Mouse (Mus musculus): ENCODE data around the gene Plcd1. TPM values are rescaled to one million over a fixed set of nuclear protein-coding genes. Genes with fewer than 3 reads are reported as not detected.

The Plcd1 gene
- polyA plus RNA-seq, 2 experiments = 38.2 to 50.0 TPM

- no peak overlapping the region for H3K27ac ChIP-seq (replicated peaks; ENCODE audit: low read depth, low read length)
Observed at GRCm38 (mm10) chr9:119109685-119110353, 16.5 kb upstream of the Plcd1 start.

GRCm38 (mm10) chr9:119107566-119107965 lies 14.3 kb upstream of the Plcd1 start:
- no peaks in the 10 kb centered on the region for H3K36me3 ChIP-seq (ENCODE audit: control insufficient read depth, insufficient read depth, low read length)
- TF ChIP-seq POLR2A (IDR thresholded peaks at IDR 0.05; ENCODE audit: borderline replicate concordance, extremely low read depth, insufficient read depth, insufficient read length) = no peak
- peaks cover 16% of the 10 kb centered on the region for H3K4me1 ChIP-seq (ENCODE audit: control insufficient read depth, insufficient read depth, low read length)
- H3K27me3 ChIP-seq (ENCODE audit: control insufficient read depth, insufficient read depth, low read length) = no peaks in the 10 kb centered on the region
- H3K9me3 ChIP-seq (ENCODE audit: control insufficient read depth, low read length) = no peaks in the 10 kb centered on the region
- ATAC-seq (ENCODE audit: low FRiP score, low read depth) (no peak), DNase-seq (ENCODE audit: low spot score) (no peak)
- no peak overlapping the region for H3K4me2 ChIP-seq (replicated peaks; ENCODE audit: low read depth, low read length, severe bottlenecking)
- no peak overlapping the region for H3K4me3 ChIP-seq (replicated peaks; ENCODE audit: low read length)
- WGBS = 87% methylated on average over 4 of the region's 4 CpGs
- H3K27ac ChIP-seq (replicated peaks; ENCODE audit: low read depth, low read length) = no peak overlapping the region
- no peak overlapping the region for H3K9ac ChIP-seq (ENCODE audit: low read depth, low read length, severe bottlenecking)

More at GRCm38 (mm10) chr9:119109685-119110353, 16.5 kb upstream of the Plcd1 start:
- Histone ChIP-seq H3K9me3 (ENCODE audit: control insufficient read depth, low read length) (no peaks in the 10 kb centered on the region), H3K9ac (ENCODE audit: low read depth, low read length, severe bottlenecking) (no peak overlapping the region), H3K4me1 (ENCODE audit: control insufficient read depth, insufficient read depth, low read length) (peaks cover 16% of the 10 kb centered on the region), H3K4me3 (replicated peaks; ENCODE audit: low read length) (no peak overlapping the region), H3K27me3 (ENCODE audit: control insufficient read depth, insufficient read depth, low read length) (no peaks in the 10 kb centered on the region), H3K36me3 (ENCODE audit: control insufficient read depth, insufficient read depth, low read length) (no peaks in the 10 kb centered on the region), H3K4me2 (replicated peaks; ENCODE audit: low read depth, low read length, severe bottlenecking) (no peak overlapping the region)
- WGBS = 31% methylated on average over 12 of the region's 12 CpGs
- no peak for ATAC-seq (ENCODE audit: low FRiP score, low read depth)
- no peak for DNase-seq (ENCODE audit: low spot score)
- no peak for TF ChIP-seq POLR2A (IDR thresholded peaks at IDR 0.05; ENCODE audit: borderline replicate concordance, extremely low read depth, insufficient read depth, insufficient read length)

GRCm38 (mm10) chr9:119102783-119103113 lies 9.4 kb upstream of the Plcd1 start:
- Histone ChIP-seq H3K9ac (ENCODE audit: low read depth, low read length, severe bottlenecking) (peak overlapping the region; percentile 53), H3K27me3 (ENCODE audit: control insufficient read depth, insufficient read depth, low read length) (no peaks in the 10 kb centered on the region), H3K4me1 (ENCODE audit: control insufficient read depth, insufficient read depth, low read length) (peaks cover 4% of the 10 kb centered on the region; the same call in 1 of the 2 replicates), H3K4me2 (replicated peaks; ENCODE audit: low read depth, low read length, severe bottlenecking) (peak overlapping the region; percentile 80), H3K27ac (replicated peaks; ENCODE audit: low read depth, low read length) (no peak overlapping the region), H3K9me3 (ENCODE audit: control insufficient read depth, low read length) (no peaks in the 10 kb centered on the region), H3K36me3 (ENCODE audit: control insufficient read depth, insufficient read depth, low read length) (no peaks in the 10 kb centered on the region), H3K4me3 (replicated peaks; ENCODE audit: low read length) (peak overlapping the region; percentile 46)
- no peak for TF ChIP-seq POLR2A (IDR thresholded peaks at IDR 0.05; ENCODE audit: borderline replicate concordance, extremely low read depth, insufficient read depth, insufficient read length)
- 3% methylated on average over 19 of the region's 19 CpGs for WGBS
- ATAC-seq (ENCODE audit: low FRiP score, low read depth) = no peak
- DNase-seq (ENCODE audit: low spot score) = no peak

GRCm38 (mm10) chr9:119101992-119102782 lies 8.9 kb upstream of the Plcd1 start, which contains the start of gene Dlec1:
Dlec1 (plus strand) TSS chr9:119102478.
- Histone ChIP-seq H3K27me3 (ENCODE audit: control insufficient read depth, insufficient read depth, low read length) (no peaks in the 10 kb centered on the region), H3K36me3 (ENCODE audit: control insufficient read depth, insufficient read depth, low read length) (no peaks in the 10 kb centered on the region), H3K27ac (replicated peaks; ENCODE audit: low read depth, low read length) (peak within 1 kb of the TSS; percentile 52; the same call in 1 of the 2 replicates), H3K4me1 (ENCODE audit: control insufficient read depth, insufficient read depth, low read length) (peaks cover 4% of the 10 kb centered on the region; the same call in 1 of the 2 replicates), H3K9me3 (ENCODE audit: control insufficient read depth, low read length) (no peaks in the 10 kb centered on the region), H3K9ac (ENCODE audit: low read depth, low read length, severe bottlenecking) (peak within 1 kb of the TSS; percentile 53), H3K4me2 (replicated peaks; ENCODE audit: low read depth, low read length, severe bottlenecking) (peak within 1 kb of the TSS; percentile 80), H3K4me3 (replicated peaks; ENCODE audit: low read length) (peak within 1 kb of the TSS; percentile 46)
- TF ChIP-seq POLR2A (IDR thresholded peaks at IDR 0.05; ENCODE audit: borderline replicate concordance, extremely low read depth, insufficient read depth, insufficient read length) = no peak
- DNase-seq (ENCODE audit: low spot score) (peak; percentile 92), ATAC-seq (ENCODE audit: low FRiP score, low read depth) (peak; percentile 92)
- WGBS = 3% methylated on average over 44 of the region's 44 CpGs

- no peak for DNase-seq (ENCODE audit: low spot score)
- Histone ChIP-seq H3K4me2 (replicated peaks; ENCODE audit: low read depth, low read length, severe bottlenecking) (no peak overlapping the region), H3K4me1 (ENCODE audit: control insufficient read depth, insufficient read depth, low read length) (peaks cover 9% of the 10 kb centered on the region; the same call in 1 of the 2 replicates), H3K9ac (ENCODE audit: low read depth, low read length, severe bottlenecking) (no peak overlapping the region), H3K4me3 (replicated peaks; ENCODE audit: low read length) (no peak overlapping the region), H3K36me3 (ENCODE audit: control insufficient read depth, insufficient read depth, low read length) (no peaks in the 10 kb centered on the region), H3K27me3 (ENCODE audit: control insufficient read depth, insufficient read depth, low read length) (no peaks in the 10 kb centered on the region), H3K9me3 (ENCODE audit: control insufficient read depth, low read length) (no peaks in the 10 kb centered on the region), H3K27ac (replicated peaks; ENCODE audit: low read depth, low read length) (no peak overlapping the region)
- no peak for ATAC-seq (ENCODE audit: low FRiP score, low read depth)
- 16% methylated on average over 15 of the region's 15 CpGs for WGBS
- no peak for TF ChIP-seq POLR2A (IDR thresholded peaks at IDR 0.05; ENCODE audit: borderline replicate concordance, extremely low read depth, insufficient read depth, insufficient read length)
Observed at GRCm38 (mm10) chr9:119100177-119100898, 7.0 kb upstream of the Plcd1 start.
